Mouse (Mus musculus) brain, embryonic 14.5 days (tissue): Measurements from ENCODE around the gene Ubxn10. TPM values are rescaled to one million over a fixed set of nuclear protein-coding genes. Genes with fewer than 3 reads are reported as not detected.
A peak's percentile ranks its signal among the peaks of the same experiment; 100 is the strongest.

Experiments used
- DNase-seq: peaks from one replicate; pipeline ENCODE4 v3.0.0-alpha.2; 2011; ENCODE audit warnings: low read depth
- CTCF ChIP-seq: fragments of 200-500 bp; IDR thresholded peaks from 2 replicates; pipeline ENCODE4 v1.5.1; 2012; ENCODE audit warnings: inconsistent platforms, mild to moderate bottlenecking, moderate library complexity, borderline replicate concordance; ENCODE audit not compliant: insufficient read depth, insufficient read length; ENCODE audit errors: extremely low read depth
- POLR2A ChIP-seq: fragments of 200-500 bp; IDR thresholded peaks from 2 replicates; pipeline ENCODE4 v1.6.1; 2012; ENCODE audit warnings: mild to moderate bottlenecking, inconsistent platforms, borderline replicate concordance; ENCODE audit not compliant: poor library complexity, insufficient read depth, insufficient read length, severe bottlenecking; ENCODE audit errors: extremely low read depth
- polyA plus RNA-seq: library from polyadenylated mRNA; depleted of rRNA; stranded (reverse); fragments of >200 nt; gene quantifications from 2 replicates; pipeline ENCODE4 v1.2.3, GENCODE M21; 2012

Gene Ubxn10
- polyA plus RNA-seq, 1 experiment, result 5.3 TPM

GRCm38 (mm10) chr4:138755983-138756382 lies 19.0 kb upstream of the Ubxn10 start:
- TF ChIP-seq POLR2A (no peak), CTCF (no peak)
- DNase-seq, result peak; percentile 4

DNA sequence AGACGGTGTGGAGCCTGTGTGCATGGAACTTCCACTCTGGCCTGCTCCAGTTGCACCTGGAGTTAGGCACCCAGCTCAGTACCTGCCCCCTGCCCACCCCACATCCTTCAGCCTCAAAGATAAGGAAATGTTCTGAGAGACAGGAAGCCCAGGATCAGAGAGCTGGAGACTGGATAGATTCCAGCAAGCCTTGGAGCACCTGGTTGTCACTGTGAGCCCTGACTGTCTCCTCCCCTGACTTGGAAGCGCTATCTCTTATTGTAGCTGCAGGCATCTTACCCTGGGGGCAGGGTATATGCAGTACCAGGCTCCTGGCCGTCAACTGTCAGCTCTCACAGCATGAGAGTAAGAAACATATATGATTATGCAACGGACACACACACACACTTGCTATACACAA lies 18.5 kb upstream of the Ubxn10 start:
- peak; percentile 9 for DNase-seq
- TF ChIP-seq POLR2A (no peak), CTCF (no peak)

DNA sequence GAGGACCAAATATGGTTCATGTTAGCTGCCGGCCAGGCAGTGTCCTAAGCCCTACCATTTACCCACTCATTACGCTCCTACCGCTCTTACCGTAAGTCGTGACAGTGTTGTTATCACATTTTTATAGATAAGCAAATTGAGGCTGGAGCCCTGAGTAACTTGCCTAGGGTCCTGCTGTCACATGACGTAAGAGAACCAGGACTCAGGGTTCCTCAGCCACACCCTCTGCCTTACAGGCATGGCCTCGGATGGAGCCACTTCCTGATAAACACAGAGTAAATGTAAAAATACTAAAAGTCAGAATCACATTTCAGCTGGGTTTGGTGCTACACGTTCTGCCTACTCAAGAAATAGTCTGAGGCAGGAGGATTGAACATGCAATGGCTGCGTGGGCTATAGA lies 17.5 kb upstream of the Ubxn10 start:
- TF ChIP-seq CTCF (no peak), POLR2A (no peak)
- no peak for DNase-seq

GRCm38 (mm10) chr4:138753608-138754007 lies 16.6 kb upstream of the Ubxn10 start:
- no peak for DNase-seq
- no peak for TF ChIP-seq CTCF
- no peak for TF ChIP-seq POLR2A

DNA sequence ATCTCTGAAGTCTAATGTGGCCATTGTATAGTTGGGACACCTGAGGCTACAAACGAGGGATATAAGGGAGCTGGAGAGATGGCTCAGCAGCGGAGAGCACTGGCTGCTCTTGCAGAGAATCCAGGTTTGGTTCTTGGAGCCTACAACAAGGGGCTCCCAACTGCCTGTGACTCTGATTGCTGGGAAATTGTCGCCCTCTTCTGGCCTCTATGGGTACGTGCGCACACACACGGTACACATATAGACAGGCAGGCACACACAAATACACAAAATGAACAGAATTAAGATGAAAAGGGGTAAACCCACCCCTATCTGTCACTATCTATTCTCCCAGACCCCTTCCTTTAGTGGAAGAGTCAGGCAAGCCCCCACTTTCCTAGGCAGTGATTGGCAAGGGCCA lies 15.6 kb upstream of the Ubxn10 start:
- TF ChIP-seq CTCF (no peak), POLR2A (no peak)
- no peak for DNase-seq

GRCm38 (mm10) chr4:138748369-138749072 lies 11.6 kb upstream of the Ubxn10 start:
- TF ChIP-seq CTCF (peak; percentile 68; the same call in 1 of the 2 replicates), POLR2A (no peak)
- DNase-seq, result peak; percentile 68

GRCm38 (mm10) chr4:138747851-138748250 lies 10.9 kb upstream of the Ubxn10 start:
- TF ChIP-seq POLR2A, result no peak
- TF ChIP-seq CTCF, result no peak
- DNase-seq, result peak; percentile 70

DNA sequence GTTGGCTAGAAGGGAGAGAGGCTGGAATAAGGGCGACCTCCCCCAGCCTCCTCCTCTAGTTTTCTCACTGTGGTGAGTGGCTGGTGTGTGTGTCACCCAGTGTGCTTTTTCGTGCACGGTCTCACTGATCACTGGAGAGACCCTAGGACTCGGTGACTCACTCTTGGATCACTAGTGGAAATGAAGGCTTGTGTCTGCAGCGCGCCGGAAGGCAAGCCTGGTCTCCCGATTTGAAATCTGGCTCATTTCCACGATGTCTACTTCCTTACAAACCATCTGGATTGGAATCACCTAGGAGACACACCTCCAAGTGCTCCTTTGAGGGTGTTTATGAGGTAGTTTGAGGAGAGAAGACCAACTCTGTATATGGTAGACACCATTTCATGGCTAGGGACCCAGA lies 9.9 kb upstream of the Ubxn10 start:
- no peak for DNase-seq
- no peak for TF ChIP-seq CTCF
- TF ChIP-seq POLR2A, result no peak

- peak; percentile 9 for DNase-seq
- no peak for TF ChIP-seq CTCF
- no peak for TF ChIP-seq POLR2A
Observed at GRCm38 (mm10) chr4:138745884-138746283, 8.9 kb upstream of the Ubxn10 start.

GRCm38 (mm10) chr4:138739136-138739851 lies 2.3 kb upstream of the Ubxn10 start:
- TF ChIP-seq CTCF, result no peak
- TF ChIP-seq POLR2A, result no peak
- peak; percentile 36 for DNase-seq

DNA sequence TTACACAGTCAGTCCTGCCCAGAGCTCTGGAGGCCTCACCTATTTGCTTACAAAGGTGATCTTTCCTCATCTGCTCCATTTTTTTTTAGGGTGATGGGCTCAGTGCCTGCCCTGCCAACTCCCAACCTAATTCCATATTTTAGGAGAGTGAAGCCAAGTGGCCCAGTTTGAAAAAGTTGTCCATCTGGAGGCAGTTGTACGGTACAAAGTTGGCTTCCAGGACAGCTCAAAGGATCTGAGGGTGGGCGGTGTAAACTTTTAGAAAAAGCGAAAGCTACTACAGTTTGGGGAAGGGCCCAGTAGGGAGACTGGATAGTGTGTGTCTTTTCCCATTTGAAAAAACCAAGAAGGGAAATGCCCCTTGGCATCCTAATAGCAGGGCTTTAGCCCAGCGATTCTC lies 2.1 kb downstream of the Ubxn10 start:
- DNase-seq, result no peak
- TF ChIP-seq CTCF, result no peak
- TF ChIP-seq POLR2A, result no peak

GRCm38 (mm10) chr4:138734105-138734504 lies 2.9 kb downstream of the Ubxn10 start:
- no peak for TF ChIP-seq CTCF
- no peak for TF ChIP-seq POLR2A
- no peak for DNase-seq

- no peak for TF ChIP-seq CTCF
- TF ChIP-seq POLR2A, result no peak
- peak; percentile 85 for DNase-seq
Observed at GRCm38 (mm10) chr4:138729018-138729703, 7.8 kb downstream of the Ubxn10 start.
